Mouse (Mus musculus): Measurements from ENCODE around the gene Nxpe4. TPM values are rescaled to one million over a fixed set of nuclear protein-coding genes. Genes with fewer than 3 reads are reported as not detected.
"Not testable (repeated sequence)": the region's sequence is repeated elsewhere in the genome, so short reads cannot be mapped to it uniquely, and the experiment has no call there.

Nxpe4 gene
- polyA plus RNA-seq (2014; fragmentation: Nextera tagmentation; extraction: Ambion mirVana): 8.9 and 9.3 TPM in 2 replicates

GRCm38 (mm10) chr9:48161505-48162192, at the start of gene Nxpe4:
TSS of gene Nxpe4 (plus strand) at chr9:48162023.
- Histone ChIP-seq H3K9me3 (ENCODE audit: control insufficient read depth, low read length) (no peaks in the 10 kb centered on the region), H3K27me3 (ENCODE audit: control insufficient read depth, insufficient read depth, low read length) (no peaks in the 10 kb centered on the region), H3K4me1 (replicated peaks; ENCODE audit: control insufficient read depth, insufficient read depth, low read length) (no peaks in the 10 kb centered on the region), H3K4me2 (replicated peaks) (peak within 1 kb of the TSS; percentile 51), H3K4me3 (replicated peaks; ENCODE audit: low read length) (peak within 1 kb of the TSS; percentile 33), H3K9ac (peak within 1 kb of the TSS; percentile 41), H3K36me3 (replicated peaks; ENCODE audit: control insufficient read depth, insufficient read depth) (no peaks in the 10 kb centered on the region), H3K27ac (no peak within 1 kb of the TSS)
- ATAC-seq (ENCODE audit: low FRiP score): peak; percentile 64; the same call in 1 of the 2 replicates
- 32% methylated on average over 12 of the region's 12 CpGs for WGBS
- peak; percentile 90 for DNase-seq (ENCODE audit: low spot score)

- no peaks in the 10 kb centered on the region for H3K36me3 ChIP-seq (replicated peaks; ENCODE audit: control insufficient read depth, insufficient read depth)
- H3K4me3 ChIP-seq (replicated peaks; ENCODE audit: low read length): no peak overlapping the region
- 44% methylated on average over 3 of the region's 3 CpGs for WGBS
- no peaks in the 10 kb centered on the region for H3K9me3 ChIP-seq (ENCODE audit: control insufficient read depth, low read length)
- H3K9ac ChIP-seq: no peak overlapping the region
- H3K27me3 ChIP-seq (ENCODE audit: control insufficient read depth, insufficient read depth, low read length): no peaks in the 10 kb centered on the region
- DNase-seq (ENCODE audit: low spot score) (no peak), ATAC-seq (ENCODE audit: low FRiP score) (no peak)
- no peak overlapping the region for H3K4me2 ChIP-seq (replicated peaks)
- H3K4me1 ChIP-seq (replicated peaks; ENCODE audit: control insufficient read depth, insufficient read depth, low read length): no peaks in the 10 kb centered on the region
- H3K27ac ChIP-seq: no peak overlapping the region
Observed at GRCm38 (mm10) chr9:48126815-48127214, 35.0 kb upstream of the Nxpe4 start.

GRCm38 (mm10) chr9:48137507-48137906, 24.3 kb upstream of the Nxpe4 start:
- no peak overlapping the region for H3K27ac ChIP-seq
- no peaks in the 10 kb centered on the region for H3K36me3 ChIP-seq (replicated peaks; ENCODE audit: control insufficient read depth, insufficient read depth)
- 50% methylated on average over 3 of the region's 3 CpGs for WGBS
- no peaks in the 10 kb centered on the region for H3K9me3 ChIP-seq (ENCODE audit: control insufficient read depth, low read length)
- no peak overlapping the region for H3K4me2 ChIP-seq (replicated peaks)
- H3K9ac ChIP-seq: no peak overlapping the region
- no peak overlapping the region for H3K4me3 ChIP-seq (replicated peaks; ENCODE audit: low read length)
- no peaks in the 10 kb centered on the region for H3K4me1 ChIP-seq (replicated peaks; ENCODE audit: control insufficient read depth, insufficient read depth, low read length)
- no peaks in the 10 kb centered on the region for H3K27me3 ChIP-seq (ENCODE audit: control insufficient read depth, insufficient read depth, low read length)
- no peak for ATAC-seq (ENCODE audit: low FRiP score)
- no peak for DNase-seq (ENCODE audit: low spot score)

GRCm38 (mm10) chr9:48140485-48141411, 21.1 kb upstream of the Nxpe4 start:
- Histone ChIP-seq H3K27ac (peak overlapping the region; percentile 33; the same call in 1 of the 2 replicates), H3K27me3 (ENCODE audit: control insufficient read depth, insufficient read depth, low read length) (no peaks in the 10 kb centered on the region), H3K36me3 (replicated peaks; ENCODE audit: control insufficient read depth, insufficient read depth) (no peaks in the 10 kb centered on the region), H3K9me3 (ENCODE audit: control insufficient read depth, low read length) (no peaks in the 10 kb centered on the region), H3K4me1 (replicated peaks; ENCODE audit: control insufficient read depth, insufficient read depth, low read length) (no peaks in the 10 kb centered on the region), H3K9ac (no peak overlapping the region), H3K4me3 (replicated peaks; ENCODE audit: low read length) (no peak overlapping the region), H3K4me2 (replicated peaks) (no peak overlapping the region)
- ATAC-seq (ENCODE audit: low FRiP score): no peak; the same call in 1 of the 2 replicates
- DNase-seq (ENCODE audit: low spot score): no peak
- 6% methylated on average over 8 of the region's 8 CpGs for WGBS

GRCm38 (mm10) chr9:48142646-48143045, 19.2 kb upstream of the Nxpe4 start:
- DNase-seq (ENCODE audit: low spot score): no peak

GRCm38 (mm10) chr9:48146761-48147160, 15.1 kb upstream of the Nxpe4 start:
- Histone ChIP-seq H3K27ac (no peak overlapping the region), H3K4me1 (replicated peaks; ENCODE audit: control insufficient read depth, insufficient read depth, low read length) (no peaks in the 10 kb centered on the region), H3K9me3 (ENCODE audit: control insufficient read depth, low read length) (no peaks in the 10 kb centered on the region), H3K36me3 (replicated peaks; ENCODE audit: control insufficient read depth, insufficient read depth) (no peaks in the 10 kb centered on the region), H3K4me2 (replicated peaks) (no peak overlapping the region), H3K4me3 (replicated peaks; ENCODE audit: low read length) (no peak overlapping the region), H3K9ac (no peak overlapping the region), H3K27me3 (ENCODE audit: control insufficient read depth, insufficient read depth, low read length) (no peaks in the 10 kb centered on the region)
- 88% methylated on average over 3 of the region's 3 CpGs for WGBS
- ATAC-seq (ENCODE audit: low FRiP score) (no peak), DNase-seq (ENCODE audit: low spot score) (no peak)

More at GRCm38 (mm10) chr9:48142646-48143045, 19.2 kb upstream of the Nxpe4 start:
- ATAC-seq (ENCODE audit: low FRiP score): no peak
- Histone ChIP-seq H3K27ac (no peak overlapping the region), H3K4me3 (replicated peaks; ENCODE audit: low read length) (no peak overlapping the region), H3K4me2 (replicated peaks) (no peak overlapping the region), H3K9ac (no peak overlapping the region), H3K27me3 (ENCODE audit: control insufficient read depth, insufficient read depth, low read length) (no peaks in the 10 kb centered on the region), H3K9me3 (ENCODE audit: control insufficient read depth, low read length) (no peaks in the 10 kb centered on the region), H3K4me1 (replicated peaks; ENCODE audit: control insufficient read depth, insufficient read depth, low read length) (no peaks in the 10 kb centered on the region), H3K36me3 (replicated peaks; ENCODE audit: control insufficient read depth, insufficient read depth) (no peaks in the 10 kb centered on the region)
- 80% methylated on average over 6 of the region's 6 CpGs for WGBS

GRCm38 (mm10) chr9:48166531-48166930, 4.7 kb downstream of the Nxpe4 start:
- ATAC-seq (ENCODE audit: low FRiP score): not testable (repeated sequence)
- WGBS: 61% methylated on average over 6 of the region's 6 CpGs

GRCm38 (mm10) chr9:48176764-48177163, 14.9 kb downstream of the Nxpe4 start:
- WGBS: 70% methylated on average over 1 of the region's 1 CpGs
- H3K4me3 ChIP-seq (replicated peaks; ENCODE audit: low read length): no peak overlapping the region
- H3K4me1 ChIP-seq (replicated peaks; ENCODE audit: control insufficient read depth, insufficient read depth, low read length): no peaks in the 10 kb centered on the region
- H3K4me2 ChIP-seq (replicated peaks): no peak overlapping the region
- no peak overlapping the region for H3K27ac ChIP-seq
- no peaks in the 10 kb centered on the region for H3K27me3 ChIP-seq (ENCODE audit: control insufficient read depth, insufficient read depth, low read length)
- H3K9ac ChIP-seq: no peak overlapping the region
- no peak for DNase-seq (ENCODE audit: low spot score)
- no peak for ATAC-seq (ENCODE audit: low FRiP score)
- no peaks in the 10 kb centered on the region for H3K36me3 ChIP-seq (replicated peaks; ENCODE audit: control insufficient read depth, insufficient read depth)
- no peaks in the 10 kb centered on the region for H3K9me3 ChIP-seq (ENCODE audit: control insufficient read depth, low read length)

More at GRCm38 (mm10) chr9:48166531-48166930, 4.7 kb downstream of the Nxpe4 start:
- H3K36me3 ChIP-seq (replicated peaks; ENCODE audit: control insufficient read depth, insufficient read depth); H3K27me3 ChIP-seq (ENCODE audit: control insufficient read depth, insufficient read depth, low read length); H3K27ac ChIP-seq; H3K9ac ChIP-seq; H3K4me1 ChIP-seq (replicated peaks; ENCODE audit: control insufficient read depth, insufficient read depth, low read length); DNase-seq (ENCODE audit: low spot score); H3K9me3 ChIP-seq (ENCODE audit: control insufficient read depth, low read length); H3K4me3 ChIP-seq (replicated peaks; ENCODE audit: low read length); H3K4me2 ChIP-seq (replicated peaks): not testable (repeated sequence)

- Histone ChIP-seq H3K4me2 (replicated peaks) (no peak overlapping the region), H3K27me3 (ENCODE audit: control insufficient read depth, insufficient read depth, low read length) (no peaks in the 10 kb centered on the region), H3K9ac (no peak overlapping the region), H3K4me1 (replicated peaks; ENCODE audit: control insufficient read depth, insufficient read depth, low read length) (peaks cover 18% of the 10 kb centered on the region), H3K4me3 (replicated peaks; ENCODE audit: low read length) (no peak overlapping the region), H3K36me3 (replicated peaks; ENCODE audit: control insufficient read depth, insufficient read depth) (no peaks in the 10 kb centered on the region), H3K9me3 (ENCODE audit: control insufficient read depth, low read length) (no peaks in the 10 kb centered on the region), H3K27ac (no peak overlapping the region)
- DNase-seq (ENCODE audit: low spot score) (no peak), ATAC-seq (ENCODE audit: low FRiP score) (no peak)
- 94% methylated on average over 7 of the region's 7 CpGs for WGBS
Observed at GRCm38 (mm10) chr9:48181300-48181699, 19.5 kb downstream of the Nxpe4 start.

Measured in hindbrain, embryonic 14.5 days (tissue).